Mouse (Mus musculus) forebrain, embryonic 14.5 days (tissue): ENCODE data around the gene Nat8l. TPM values are rescaled to one million over a fixed set of nuclear protein-coding genes. Genes with fewer than 3 reads are reported as not detected.

Source experiments
- ATAC-seq: fragments of 200-750 bp; cut with Nextera tagmentation; 2 replicates; pipeline ENCODE4 v1.8.0; 2017; ENCODE audit warnings: mild to moderate bottlenecking, moderate library complexity
- DNase-seq: peaks from one replicate; pipeline ENCODE4 v3.0.0-alpha.2; 2015; ENCODE audit warnings: low spot score
- H3K27ac ChIP-seq: fragments of 300-500 bp; sonication (generic); 2 replicates; pipeline ENCODE4 v1.5.1; 2014; ENCODE audit warnings: low read depth, mild to moderate bottlenecking, control low read depth, low read length, moderate library complexity
- H3K27me3 ChIP-seq: fragments of 300-500 bp; sonication (generic); replicated peaks from 2 replicates; pipeline ENCODE4 v1.6.1; 2014; ENCODE audit warnings: low read length, control low read depth, mixed read lengths; ENCODE audit not compliant: control insufficient read depth, insufficient read depth
- H3K36me3 ChIP-seq: fragments of 300-500 bp; sonication (generic); 2 replicates; pipeline ENCODE4 v1.6.1; 2014; ENCODE audit warnings: low read length, control low read depth; ENCODE audit not compliant: control insufficient read depth, insufficient read depth
- H3K4me1 ChIP-seq: fragments of 300-500 bp; sonication (generic); 2 replicates; pipeline ENCODE4 v1.6.1; 2014; ENCODE audit warnings: antibody characterized with exemption, low read length, control low read depth; ENCODE audit not compliant: control insufficient read depth, insufficient read depth
- H3K4me2 ChIP-seq: fragments of 300-500 bp; sonication (generic); 2 replicates; pipeline ENCODE4 v1.6.1; 2014; ENCODE audit warnings: mild to moderate bottlenecking, control low read depth, low read length
- H3K4me3 ChIP-seq: fragments of 300-500 bp; sonication (generic); 2 replicates; pipeline ENCODE4 v1.5.1; 2014; ENCODE audit warnings: low read depth, low read length, control low read depth
- H3K9ac ChIP-seq: fragments of 300-500 bp; sonication (generic); 2 replicates; pipeline ENCODE4 v1.6.1; 2014; ENCODE audit warnings: mild to moderate bottlenecking, low read length, control low read depth, moderate library complexity
- H3K9me3 ChIP-seq: fragments of 300-500 bp; sonication (generic); replicated peaks from 2 replicates; pipeline ENCODE4 v1.6.1; 2016; ENCODE audit warnings: low read length, control low read depth, mixed read lengths; ENCODE audit not compliant: control insufficient read depth
- WGBS: fragments of 180-500 bp; shearing (Covaris S2); extraction: QIAGEN DNeasy Blood & Tissue Kit; methylation state at CpG from one replicate; pipeline ENCODE4 v1.1.7; 2014; 5-methylcytosine and 5-hydroxymethylcytosine counted together
- polyA plus RNA-seq: library from polyadenylated mRNA; unstranded; fragments of >200 nt; fragmentation: Nextera tagmentation; extraction: Ambion mirVana; gene quantifications from 2 replicates; pipeline ENCODE4 v1.2.1, GENCODE M21; 2014

Gene Nat8l
- polyA plus RNA-seq, 1 experiment from 2014 or later, result 2.7 TPM

GRCm38 (mm10) chr5:33998505-33998877 is 2.7 kb downstream of the Nat8l start:
- Histone ChIP-seq H3K4me1 (peaks cover 23% of the 10 kb centered on the region), H3K27me3 (no peaks in the 10 kb centered on the region), H3K9me3 (no peaks in the 10 kb centered on the region), H3K9ac (peak overlapping the region; percentile 84), H3K4me3 (peak overlapping the region; percentile 82), H3K4me2 (peak overlapping the region; percentile 77), H3K27ac (no peak overlapping the region), H3K36me3 (peaks cover 21% of the 10 kb centered on the region)
- DNase-seq (no peak), ATAC-seq (no peak)
- 87% methylated on average over 3 of the region's 3 CpGs for WGBS

GRCm38 (mm10) chr5:33999466-34000090 is 3.8 kb downstream of the Nat8l start:
- Histone ChIP-seq H3K36me3 (peaks cover 21% of the 10 kb centered on the region), H3K9me3 (no peaks in the 10 kb centered on the region), H3K4me3 (no peak overlapping the region), H3K9ac (no peak overlapping the region), H3K27ac (no peak overlapping the region), H3K4me1 (peaks cover 23% of the 10 kb centered on the region), H3K27me3 (no peaks in the 10 kb centered on the region), H3K4me2 (peak overlapping the region; percentile 77)
- ATAC-seq (no peak), DNase-seq (no peak)
- WGBS, result 78% methylated on average over 6 of the region's 6 CpGs

- Histone ChIP-seq H3K4me2 (no peak overlapping the region), H3K27me3 (no peaks in the 10 kb centered on the region), H3K9me3 (no peaks in the 10 kb centered on the region), H3K9ac (no peak overlapping the region), H3K36me3 (peaks cover 21% of the 10 kb centered on the region), H3K4me3 (no peak overlapping the region), H3K27ac (no peak overlapping the region), H3K4me1 (peaks cover 20% of the 10 kb centered on the region)
- 96% methylated on average over 25 of the region's 25 CpGs for WGBS
- DNase-seq (no peak), ATAC-seq (no peak)
Observed at GRCm38 (mm10) chr5:34000809-34001208, 5.0 kb downstream of the Nat8l start.

GRCm38 (mm10) chr5:34001401-34001800 is 5.6 kb downstream of the Nat8l start:
- Histone ChIP-seq H3K27me3 (no peaks in the 10 kb centered on the region), H3K4me3 (no peak overlapping the region), H3K9ac (no peak overlapping the region), H3K27ac (no peak overlapping the region), H3K4me1 (peaks cover 20% of the 10 kb centered on the region), H3K36me3 (peaks cover 21% of the 10 kb centered on the region), H3K4me2 (no peak overlapping the region), H3K9me3 (no peaks in the 10 kb centered on the region)
- no peak for DNase-seq
- ATAC-seq, result no peak
- WGBS, result 93% methylated on average over 1 of the region's 1 CpGs

- Histone ChIP-seq H3K4me2 (no peak overlapping the region), H3K4me3 (no peak overlapping the region), H3K9me3 (no peaks in the 10 kb centered on the region), H3K27ac (peak overlapping the region; percentile 27; the same call in 1 of the 2 replicates), H3K27me3 (no peaks in the 10 kb centered on the region), H3K36me3 (peaks cover 21% of the 10 kb centered on the region), H3K9ac (no peak overlapping the region), H3K4me1 (peaks cover 18% of the 10 kb centered on the region)
- WGBS, result 45% methylated on average over 4 of the region's 4 CpGs
- DNase-seq (peak; percentile 49), ATAC-seq (peak; percentile 33)
Observed at GRCm38 (mm10) chr5:34002636-34003035, 6.9 kb downstream of the Nat8l start.

GRCm38 (mm10) chr5:34004618-34005017 is 8.8 kb downstream of the Nat8l start:
- Histone ChIP-seq H3K9me3 (no peaks in the 10 kb centered on the region), H3K4me3 (no peak overlapping the region), H3K27ac (no peak overlapping the region), H3K4me2 (no peak overlapping the region), H3K9ac (no peak overlapping the region), H3K4me1 (no peaks in the 10 kb centered on the region), H3K36me3 (peaks cover 21% of the 10 kb centered on the region), H3K27me3 (no peaks in the 10 kb centered on the region)
- no peak for DNase-seq
- WGBS, result 86% methylated on average over 5 of the region's 5 CpGs
- ATAC-seq, result no peak

GRCm38 (mm10) chr5:34006832-34007231 is 11.0 kb downstream of the Nat8l start:
- no peak for ATAC-seq
- no peak for DNase-seq
- Histone ChIP-seq H3K27ac (no peak overlapping the region), H3K27me3 (no peaks in the 10 kb centered on the region), H3K4me1 (no peaks in the 10 kb centered on the region), H3K9me3 (no peaks in the 10 kb centered on the region), H3K36me3 (peaks cover 1% of the 10 kb centered on the region), H3K4me3 (no peak overlapping the region), H3K4me2 (no peak overlapping the region), H3K9ac (no peak overlapping the region)
- 89% methylated on average over 4 of the region's 4 CpGs for WGBS

- Histone ChIP-seq H3K9me3 (no peaks in the 10 kb centered on the region), H3K4me3 (no peak overlapping the region), H3K36me3 (no peaks in the 10 kb centered on the region), H3K4me1 (no peaks in the 10 kb centered on the region), H3K9ac (no peak overlapping the region), H3K27me3 (no peaks in the 10 kb centered on the region), H3K4me2 (no peak overlapping the region), H3K27ac (no peak overlapping the region)
- DNase-seq (no peak), ATAC-seq (no peak)
- 84% methylated on average over 4 of the region's 4 CpGs for WGBS
Observed at GRCm38 (mm10) chr5:34007392-34007941, 11.7 kb downstream of the Nat8l start.

GRCm38 (mm10) chr5:34014652-34015051 is 18.9 kb downstream of the Nat8l start:
- DNase-seq, result no peak
- Histone ChIP-seq H3K9ac (no peak overlapping the region), H3K36me3 (no peaks in the 10 kb centered on the region), H3K27ac (no peak overlapping the region), H3K4me2 (no peak overlapping the region), H3K27me3 (no peaks in the 10 kb centered on the region), H3K9me3 (no peaks in the 10 kb centered on the region), H3K4me3 (no peak overlapping the region), H3K4me1 (no peaks in the 10 kb centered on the region)
- 88% methylated on average over 1 of the region's 1 CpGs for WGBS
- ATAC-seq, result no peak
